Mouse (Mus musculus) gastrocnemius, adult 18-20 months (tissue): ENCODE results near the gene Ubl4a. TPM values are rescaled to one million over a fixed set of nuclear protein-coding genes. Genes with fewer than 3 reads are reported as not detected.
"Not testable (repeated sequence)": the region's sequence is repeated elsewhere in the genome, so short reads cannot be mapped to it uniquely, and the experiment has no call there.

Experiments
- DNase-seq: peaks from one replicate; pipeline ENCODE4 v3.0.0; 2021; ENCODE audit warnings: low spot score
- long read RNA-seq, 2 experiments: library from polyadenylated mRNA; stranded (forward); transcript quantifications; one replicate each; pipeline ENCODE4 v2.0.0; 2021
- total RNA-seq, 2 experiments: library from RNA; stranded (reverse); gene quantifications; 2 replicates each; pipeline ENCODE4 v1.2.3; 2021

Ubl4a gene
- total RNA-seq = 10 to 100 TPM; 55.7 to 58.4 TPM
- long read RNA-seq, experiment 1, transcript Ubl4a-206 (4 exons, 2,442 nt) = major isoform, 210 of 224 reads
- long read RNA-seq, experiment 1, partial matches to known transcripts = 1 of 224 reads
- long read RNA-seq, experiment 1, other reads (novel, unspliced or antisense) = 12 of 224 reads
- long read RNA-seq, experiment 2, transcript Ubl4a-206 (4 exons, 2,442 nt) = major isoform, 157 of 180 reads
- long read RNA-seq, experiment 2, partial matches to known transcripts = 2 of 180 reads
- long read RNA-seq, experiment 2, other reads (novel, unspliced or antisense) = 17 of 180 reads

- peak; percentile 88 for DNase-seq
Observed at GRCm38 (mm10) chrX:74372888-74373549, at the start of gene Ubl4a, which contains the start of gene Slc10a3. Gene Ubl4a (minus strand): TSS chrX:74373218. Gene Slc10a3 (minus strand): TSS chrX:74373349.

GRCm38 (mm10) chrX:74413377-74413776 lies 40.4 kb upstream of the Ubl4a start:
- DNase-seq = peak; percentile 75

- no peak for DNase-seq
Observed at GRCm38 (mm10) chrX:74408340-74408739, 35.3 kb upstream of the Ubl4a start.

- DNase-seq = no peak
Observed at GRCm38 (mm10) chrX:74400136-74400535, 27.1 kb upstream of the Ubl4a start.

GRCm38 (mm10) chrX:74392535-74393443 lies 19.8 kb upstream of the Ubl4a start, which contains the start of the genes Fam3a and Ikbkg:
Gene Fam3a (minus strand): TSS chrX:74393272.
Gene Ikbkg (plus strand): TSS chrX:74393290.
- peak; percentile 78 for DNase-seq

GRCm38 (mm10) chrX:74388153-74388552 lies 15.1 kb upstream of the Ubl4a start:
- no peak for DNase-seq

- DNase-seq = no peak
Observed at GRCm38 (mm10) chrX:74384451-74384850, 11.4 kb upstream of the Ubl4a start.

- DNase-seq = peak; percentile 68
Observed at GRCm38 (mm10) chrX:74368209-74368909, 4.7 kb downstream of the Ubl4a start.

- no peak for DNase-seq
Observed at GRCm38 (mm10) chrX:74367512-74367911, 5.5 kb downstream of the Ubl4a start.

- no peak for DNase-seq
Observed at GRCm38 (mm10) chrX:74359171-74359570, 13.8 kb downstream of the Ubl4a start.

- not testable (repeated sequence) for DNase-seq
Observed at GRCm38 (mm10) chrX:74357069-74357468, 15.9 kb downstream of the Ubl4a start.

GRCm38 (mm10) chrX:74353467-74353770 lies 19.6 kb downstream of the Ubl4a start, which contains the start of gene Lage3:
Gene Lage3 (minus strand): TSS chrX:74353618.
- DNase-seq = peak; percentile 72

- no peak for DNase-seq
Observed at GRCm38 (mm10) chrX:74352645-74353466, 20.2 kb downstream of the Ubl4a start.

GRCm38 (mm10) chrX:74330166-74330930 lies 42.7 kb downstream of the Ubl4a start:
- DNase-seq = no peak

- DNase-seq = no peak
Observed at GRCm38 (mm10) chrX:74329215-74329671, 43.8 kb downstream of the Ubl4a start.

- DNase-seq = peak; percentile 46
Observed at GRCm38 (mm10) chrX:74328725-74329161, 44.3 kb downstream of the Ubl4a start, which contains the start of gene Plxna3. Gene Plxna3 (plus strand): TSS chrX:74329066.
